Mouse (Mus musculus) ES-E14 (cell line): Measurements from ENCODE around the gene Ywhag.

Experiments
- CHD2 ChIP-seq: IDR thresholded peaks from 2 replicates; pipeline ENCODE4 v1.6.1; 2014; ENCODE audit warnings: mild to moderate bottlenecking, low read depth, low read length, inconsistent platforms
- HCFC1 ChIP-seq: IDR thresholded peaks from 2 replicates; pipeline ENCODE4 v1.6.1; 2012; ENCODE audit warnings: low read length, inconsistent platforms, borderline replicate concordance; ENCODE audit not compliant: insufficient read depth
- MAFK ChIP-seq: IDR thresholded peaks from 2 replicates; pipeline ENCODE4 v1.6.1; 2014; ENCODE audit warnings: mild to moderate bottlenecking, low read depth, low read length, inconsistent platforms; ENCODE audit not compliant: insufficient read depth
- ZC3H11A ChIP-seq: IDR thresholded peaks from 2 replicates; pipeline ENCODE4 v1.6.1; 2012; ENCODE audit warnings: low read depth, mild to moderate bottlenecking, inconsistent platforms, low read length, borderline replicate concordance
- ZNF384 ChIP-seq: IDR thresholded peaks from 2 replicates; pipeline ENCODE4 v1.6.1; 2012; ENCODE audit warnings: low read depth, low read length, inconsistent platforms

GRCm38 (mm10) chr5:135884641-135885040 is 49.8 kb downstream of the Ywhag start:
- TF ChIP-seq ZNF384 (no peak), MAFK (no peak), CHD2 (no peak), HCFC1 (no peak), ZC3H11A (no peak)
